Mouse (Mus musculus): ENCODE results near the gene Glod5.

The Glod5 gene

GRCm38 (mm10) chrX:7968226-7968625 is 50.1 kb downstream of the Glod5 start:
- DNase-seq (ENCODE audit: low read depth, low spot score) = no peak

- no peak for DNase-seq (ENCODE audit: low read depth, low spot score)
Observed at GRCm38 (mm10) chrX:7967596-7968201, 50.6 kb downstream of the Glod5 start.

- no peak for DNase-seq (ENCODE audit: low read depth, low spot score)
Observed at GRCm38 (mm10) chrX:7966161-7966560, 52.1 kb downstream of the Glod5 start.

- DNase-seq (ENCODE audit: low read depth, low spot score) = peak; percentile 67
Observed at GRCm38 (mm10) chrX:7963829-7964626, 54.3 kb downstream of the Glod5 start.

GRCm38 (mm10) chrX:7958868-7959267 is 59.4 kb downstream of the Glod5 start:
- DNase-seq (ENCODE audit: low read depth, low spot score) = no peak
